Mouse (Mus musculus) forebrain, embryonic 12.5 days (tissue): ENCODE results near the gene Lrp1. TPM values are rescaled to one million over a fixed set of nuclear protein-coding genes. Genes with fewer than 3 reads are reported as not detected.

Experiments used
- ATAC-seq: fragments of 200-750 bp; cut with Nextera tagmentation; 2 replicates; pipeline ENCODE4 v1.8.0; 2017; ENCODE audit warnings: moderate TSS enrichment; ENCODE audit not compliant: low FRiP score
- H3K27ac ChIP-seq: fragments of 300-500 bp; sonication (generic); 2 replicates; pipeline ENCODE4 v1.5.1; 2016; ENCODE audit warnings: mild to moderate bottlenecking
- H3K27me3 ChIP-seq: fragments of 300-500 bp; sonication (generic); 2 replicates; pipeline ENCODE4 v1.6.1; 2016; ENCODE audit warnings: mild to moderate bottlenecking
- H3K36me3 ChIP-seq: fragments of 300-500 bp; sonication (generic); replicated peaks from 2 replicates; pipeline ENCODE4 v1.6.1; 2016; ENCODE audit warnings: mild to moderate bottlenecking
- H3K4me1 ChIP-seq: fragments of 300-500 bp; sonication (generic); 2 replicates; pipeline ENCODE4 v1.6.1; 2016
- H3K4me2 ChIP-seq: fragments of 300-500 bp; sonication (generic); 2 replicates; pipeline ENCODE4 v1.6.1; 2016; ENCODE audit warnings: mild to moderate bottlenecking, moderate library complexity
- H3K4me3 ChIP-seq: fragments of 300-500 bp; sonication (generic); replicated peaks from 2 replicates; pipeline ENCODE4 v1.5.1; 2016; ENCODE audit warnings: mild to moderate bottlenecking
- H3K9ac ChIP-seq: fragments of 300-500 bp; sonication (generic); 2 replicates; pipeline ENCODE4 v1.6.1; 2016; ENCODE audit warnings: mild to moderate bottlenecking
- H3K9me3 ChIP-seq: fragments of 300-500 bp; sonication (generic); 2 replicates; pipeline ENCODE4 v1.6.1; 2016
- WGBS: fragments of 180-500 bp; shearing (Covaris S2); methylation state at CpG from one replicate; pipeline ENCODE4 v1.1.7; 2016; 5-methylcytosine and 5-hydroxymethylcytosine counted together
- polyA plus RNA-seq: library from polyadenylated mRNA; unstranded; fragments of >200 nt; fragmentation: Nextera tagmentation; extraction: Ambion mirVana; gene quantifications from 2 replicates; pipeline ENCODE4 v1.2.1, GENCODE M21; 2016

The Lrp1 gene
- polyA plus RNA-seq, 1 experiment from 2014 or later: 81.8 TPM

DNA sequence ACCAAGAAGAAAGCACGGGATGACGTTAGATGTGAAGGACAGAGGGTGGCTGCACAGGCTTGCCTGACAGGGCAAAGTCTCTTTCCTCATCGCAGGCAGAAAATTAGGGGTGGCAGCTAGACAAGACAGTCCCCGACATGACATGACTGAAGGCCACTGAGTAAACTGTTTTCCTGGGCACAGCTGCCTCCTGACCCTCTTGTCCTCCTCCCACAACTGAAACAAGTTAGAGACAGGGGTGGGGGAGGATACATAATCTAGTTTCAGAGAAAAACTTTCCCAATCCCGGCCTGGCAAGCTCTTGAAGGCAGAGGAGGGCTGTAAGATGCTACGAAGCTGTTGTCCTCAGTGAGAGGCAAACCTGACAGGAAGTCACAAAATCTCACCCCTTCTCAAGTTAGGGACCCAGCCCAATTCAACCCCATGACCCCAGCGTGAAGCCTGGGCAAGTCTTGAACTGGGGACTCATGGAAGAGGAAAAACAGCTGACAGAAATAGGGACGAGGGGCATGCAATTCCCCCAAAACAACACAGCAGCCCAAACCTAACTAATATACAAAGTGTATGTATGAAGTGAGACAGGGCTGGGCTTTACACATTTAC, 1.7 kb downstream of the Lrp1 start:
- Histone ChIP-seq H3K4me2 (peak overlapping the region; percentile 65), H3K27me3 (no peaks in the 10 kb centered on the region), H3K9me3 (no peaks in the 10 kb centered on the region), H3K4me3 (peak overlapping the region; percentile 74), H3K36me3 (no peaks in the 10 kb centered on the region), H3K27ac (no peak overlapping the region), H3K9ac (peak overlapping the region; percentile 89), H3K4me1 (peaks cover 70% of the 10 kb centered on the region)
- 29% methylated on average over 8 of the region's 8 CpGs for WGBS
- ATAC-seq: no peak

DNA sequence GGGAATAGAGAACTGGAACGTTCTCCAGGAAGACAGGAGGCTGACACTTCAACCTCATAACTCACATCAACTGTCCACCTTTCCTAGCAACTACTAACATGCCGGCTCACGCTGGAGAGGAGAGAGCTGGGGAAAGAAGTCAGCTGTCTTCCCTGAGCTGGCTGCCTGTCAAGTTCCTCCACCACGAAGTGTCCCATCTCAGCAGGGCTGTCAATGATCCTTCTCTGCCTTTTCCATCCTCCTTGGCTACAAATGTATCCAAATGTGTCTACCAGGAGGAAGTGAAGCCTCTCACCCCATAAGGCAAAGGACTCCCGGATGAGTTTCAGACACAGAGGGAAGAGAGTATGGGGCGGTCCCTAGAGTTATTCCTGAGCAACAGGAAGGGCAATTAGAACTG, 2.8 kb downstream of the Lrp1 start:
- peak overlapping the region; percentile 7 for H3K4me3 ChIP-seq
- ATAC-seq: no peak
- H3K27ac ChIP-seq: no peak overlapping the region
- H3K27me3 ChIP-seq: no peaks in the 10 kb centered on the region
- no peaks in the 10 kb centered on the region for H3K36me3 ChIP-seq
- 56% methylated on average over 6 of the region's 6 CpGs for WGBS
- no peaks in the 10 kb centered on the region for H3K9me3 ChIP-seq
- H3K4me1 ChIP-seq: peaks cover 75% of the 10 kb centered on the region
- peak overlapping the region; percentile 17; the same call in 1 of the 2 replicates for H3K9ac ChIP-seq
- H3K4me2 ChIP-seq: peak overlapping the region; percentile 65

DNA sequence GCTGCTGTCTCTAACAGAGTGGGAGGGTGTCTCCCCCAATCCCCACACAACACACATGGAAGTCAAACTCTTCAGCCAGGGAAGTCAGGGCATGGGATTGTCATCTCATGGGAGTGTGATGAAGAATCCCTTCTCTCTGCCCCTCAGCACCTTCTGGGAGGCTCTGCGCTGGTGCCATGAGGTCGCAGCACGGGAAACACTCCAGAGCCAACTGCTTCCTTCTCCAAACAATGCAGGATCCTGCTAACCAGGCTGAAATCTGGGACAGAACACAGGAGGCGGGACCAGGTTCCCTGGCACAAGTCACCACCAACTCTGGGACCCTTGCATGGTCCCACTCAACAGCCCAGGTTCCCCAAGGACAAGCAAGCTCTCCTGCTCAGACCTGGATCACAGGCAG, 3.7 kb downstream of the Lrp1 start:
- Histone ChIP-seq H3K4me1 (peaks cover 73% of the 10 kb centered on the region), H3K4me2 (0 out of 2 replicates have a peak overlapping the region, but pooled peaks have one; percentile 6), H3K27ac (no peak overlapping the region), H3K27me3 (no peaks in the 10 kb centered on the region), H3K9me3 (no peaks in the 10 kb centered on the region), H3K9ac (peak overlapping the region; percentile 9; the same call in 1 of the 2 replicates), H3K4me3 (no peak overlapping the region), H3K36me3 (peaks cover 8% of the 10 kb centered on the region)
- no peak for ATAC-seq
- WGBS: 63% methylated on average over 4 of the region's 4 CpGs

DNA sequence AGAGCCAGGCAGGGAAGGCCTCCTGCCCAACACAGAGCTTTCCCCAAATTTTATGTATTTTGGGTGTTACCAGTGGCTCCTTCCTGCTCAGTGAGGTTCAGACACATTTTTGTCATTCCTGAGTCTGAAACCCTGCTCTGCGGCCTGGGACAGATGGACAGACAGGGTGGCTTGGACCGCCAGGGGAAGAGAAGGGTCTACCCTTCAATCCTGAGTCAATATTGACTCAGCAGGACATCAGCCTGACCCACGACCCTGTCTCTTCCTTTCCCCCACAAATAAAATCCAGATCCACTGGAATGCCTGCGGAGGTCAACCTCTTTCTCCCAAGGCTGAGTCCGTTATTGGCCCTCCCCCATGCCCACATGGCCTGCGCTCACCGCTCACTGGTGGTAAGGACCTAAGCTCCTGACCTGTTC, 4.7 kb downstream of the Lrp1 start:
- 50% methylated on average over 7 of the region's 7 CpGs for WGBS
- Histone ChIP-seq H3K27me3 (no peaks in the 10 kb centered on the region), H3K9me3 (no peaks in the 10 kb centered on the region), H3K27ac (peak overlapping the region; percentile 66; the same call in 1 of the 2 replicates), H3K4me1 (peaks cover 64% of the 10 kb centered on the region), H3K4me2 (no peak overlapping the region), H3K36me3 (peaks cover 18% of the 10 kb centered on the region), H3K9ac (no peak overlapping the region), H3K4me3 (no peak overlapping the region)
- no peak for ATAC-seq

DNA sequence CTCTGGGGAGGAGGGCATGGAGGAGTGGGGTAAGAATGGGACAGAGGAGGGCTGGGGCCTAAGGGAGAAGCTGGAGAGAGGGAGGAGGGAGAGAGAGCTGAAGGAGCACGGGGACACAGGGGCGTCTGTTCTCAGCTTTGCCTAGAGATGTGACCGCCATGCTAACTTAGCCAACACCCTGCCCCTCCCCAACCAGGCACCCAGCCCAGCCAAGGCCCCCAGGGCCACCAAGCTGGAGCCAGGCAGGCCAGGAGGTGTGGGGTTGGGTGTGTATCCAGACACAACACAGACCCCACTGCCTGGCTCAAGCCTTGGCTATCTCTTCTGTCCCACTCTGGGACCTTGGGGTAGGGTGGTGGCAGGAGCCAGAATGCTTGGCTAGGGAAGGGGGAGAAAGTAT, 5.4 kb downstream of the Lrp1 start:
- H3K9ac ChIP-seq: no peak overlapping the region
- H3K4me1 ChIP-seq: peaks cover 64% of the 10 kb centered on the region
- H3K4me2 ChIP-seq: 0 out of 2 replicates have a peak overlapping the region, but pooled peaks have one; percentile 8
- no peak for ATAC-seq
- no peaks in the 10 kb centered on the region for H3K27me3 ChIP-seq
- no peaks in the 10 kb centered on the region for H3K9me3 ChIP-seq
- H3K36me3 ChIP-seq: peaks cover 22% of the 10 kb centered on the region
- no peak overlapping the region for H3K4me3 ChIP-seq
- WGBS: 60% methylated on average over 3 of the region's 3 CpGs
- H3K27ac ChIP-seq: peak overlapping the region; percentile 66

DNA sequence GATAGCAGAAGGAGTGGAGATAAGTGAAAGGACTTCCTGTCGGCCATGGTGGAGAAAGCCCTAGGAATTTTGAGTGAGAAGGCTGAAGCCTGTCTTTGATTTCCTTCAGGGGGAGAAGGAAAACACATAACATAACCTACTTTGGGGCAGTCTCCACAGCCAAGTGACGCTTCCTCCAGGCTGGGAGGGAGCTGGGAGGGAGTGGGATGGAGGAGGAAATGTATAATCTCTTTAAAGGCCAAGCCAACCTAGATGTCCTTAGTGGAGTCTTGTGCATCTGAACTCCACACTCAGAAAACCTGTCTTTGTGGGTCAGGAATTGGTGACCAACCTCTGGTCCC, 5.9 kb downstream of the Lrp1 start:
- ATAC-seq: no peak
- H3K36me3 ChIP-seq: peaks cover 28% of the 10 kb centered on the region
- H3K27ac ChIP-seq: peak overlapping the region; percentile 66
- no peaks in the 10 kb centered on the region for H3K27me3 ChIP-seq
- H3K4me3 ChIP-seq: no peak overlapping the region
- peaks cover 63% of the 10 kb centered on the region for H3K4me1 ChIP-seq
- H3K4me2 ChIP-seq: peak overlapping the region; percentile 15; the same call in 1 of the 2 replicates
- 38% methylated on average over 2 of the region's 2 CpGs for WGBS
- H3K9me3 ChIP-seq: no peaks in the 10 kb centered on the region
- no peak overlapping the region for H3K9ac ChIP-seq

DNA sequence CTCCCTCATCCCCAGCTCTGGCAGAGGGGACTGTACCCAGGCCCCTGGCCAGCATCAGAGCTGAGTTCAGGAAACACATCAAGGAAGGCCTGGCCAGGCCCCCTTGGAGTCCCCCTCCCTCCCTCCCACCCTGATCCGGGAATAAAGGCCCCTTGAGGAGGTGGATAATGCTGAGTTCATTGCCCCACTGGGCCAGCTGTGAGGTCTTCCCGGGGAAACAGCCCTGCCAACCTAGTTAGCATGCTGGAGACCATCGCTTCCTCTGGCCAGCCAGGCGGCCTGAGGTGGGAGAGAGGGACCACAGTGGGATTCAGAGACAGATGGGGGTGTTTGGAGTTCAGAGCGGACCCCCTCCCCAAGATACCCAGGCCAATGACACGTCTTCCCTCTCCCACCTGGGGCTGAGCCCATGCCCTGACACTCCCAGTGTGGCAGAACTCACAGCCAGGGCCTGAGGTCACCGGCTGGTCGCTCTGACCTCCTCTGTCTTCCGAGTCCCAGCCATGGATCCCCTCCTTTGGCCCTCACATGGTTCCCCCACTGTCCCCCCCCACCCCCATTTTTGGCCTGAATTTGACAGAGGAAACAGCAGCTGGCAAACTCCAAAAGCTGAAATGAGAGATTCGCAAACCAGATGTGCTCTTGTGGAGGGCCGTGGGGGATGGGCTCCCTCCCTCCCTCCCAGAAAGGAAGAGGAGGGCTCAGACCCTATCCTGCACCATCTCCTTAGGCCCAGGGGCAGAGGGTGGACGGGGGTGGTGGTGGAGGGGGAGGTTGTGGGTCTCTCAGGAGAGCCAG, 6.5 kb downstream of the Lrp1 start:
- Histone ChIP-seq H3K27me3 (no peaks in the 10 kb centered on the region), H3K4me3 (no peak overlapping the region), H3K9ac (peak overlapping the region; percentile 40), H3K4me2 (peak overlapping the region; percentile 15), H3K27ac (peak overlapping the region; percentile 66), H3K36me3 (peaks cover 34% of the 10 kb centered on the region), H3K4me1 (peaks cover 57% of the 10 kb centered on the region), H3K9me3 (no peaks in the 10 kb centered on the region)
- peak; percentile 21; the same call in 1 of the 2 replicates for ATAC-seq
- 24% methylated on average over 12 of the region's 12 CpGs for WGBS

DNA sequence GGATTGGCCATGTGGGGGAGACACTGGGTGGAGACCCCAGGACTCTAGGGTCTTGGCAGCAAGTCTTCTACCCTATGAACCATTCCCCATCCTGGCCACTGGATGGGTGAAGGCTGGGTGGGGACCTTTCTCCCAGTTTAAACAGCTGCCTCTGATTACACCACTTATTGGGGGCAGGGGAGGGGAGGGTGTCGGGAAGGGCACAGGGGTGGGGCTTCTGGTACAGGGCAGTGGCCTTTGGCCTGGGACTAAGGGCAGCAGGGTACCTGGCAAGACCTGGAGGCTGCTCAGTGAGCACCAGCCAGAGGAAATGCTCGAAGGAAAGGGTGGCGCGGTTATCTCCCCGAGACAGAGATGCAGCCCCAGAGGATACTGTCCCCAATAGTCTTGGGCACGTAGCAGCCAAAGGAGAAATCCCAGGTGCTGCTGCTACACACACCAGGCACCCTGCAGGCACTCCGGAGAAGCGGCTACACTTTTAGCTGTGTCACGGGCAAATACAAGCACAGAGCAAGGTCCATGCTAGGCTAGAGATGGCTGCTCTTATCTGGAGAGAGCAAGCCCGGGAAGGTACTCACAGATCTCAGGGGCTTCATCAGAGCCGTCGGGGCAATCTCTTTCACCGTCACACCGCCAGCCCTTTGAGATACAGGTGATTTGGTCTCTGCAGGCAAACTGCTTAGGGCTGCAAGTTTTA, 8.7 kb downstream of the Lrp1 start:
- Histone ChIP-seq H3K36me3 (peaks cover 56% of the 10 kb centered on the region), H3K4me1 (peaks cover 35% of the 10 kb centered on the region)
- WGBS: 89% methylated on average over 14 of the region's 14 CpGs

DNA sequence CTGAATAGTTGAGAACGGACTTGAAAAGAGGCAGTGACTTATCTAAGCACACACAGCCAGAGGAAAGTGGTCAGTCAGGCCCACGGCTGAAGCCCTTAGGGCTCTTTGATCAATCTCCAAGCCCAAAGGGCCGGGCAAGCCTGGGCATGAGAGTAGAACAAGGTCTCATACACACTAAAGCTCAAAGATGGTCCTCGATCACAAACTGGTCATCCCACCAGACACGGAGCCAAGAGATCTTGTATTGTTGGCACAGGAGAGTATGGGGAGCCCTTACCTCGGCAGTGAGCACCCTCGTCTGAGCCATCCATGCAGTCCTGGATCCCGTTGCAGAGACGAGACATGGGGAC, 10.9 kb downstream of the Lrp1 start:
- Histone ChIP-seq H3K27ac (no peak overlapping the region), H3K4me2 (no peak overlapping the region), H3K4me3 (no peak overlapping the region), H3K36me3 (peaks cover 77% of the 10 kb centered on the region), H3K27me3 (no peaks in the 10 kb centered on the region), H3K4me1 (peaks cover 14% of the 10 kb centered on the region), H3K9ac (no peak overlapping the region), H3K9me3 (no peaks in the 10 kb centered on the region)
- 93% methylated on average over 9 of the region's 9 CpGs for WGBS
- ATAC-seq: no peak

More for the DNA sequence above, 8.7 kb downstream of the Lrp1 start:
- ATAC-seq: no peak
- H3K4me3 ChIP-seq: no peak overlapping the region
- no peaks in the 10 kb centered on the region for H3K27me3 ChIP-seq
- H3K9ac ChIP-seq: no peak overlapping the region
- no peak overlapping the region for H3K27ac ChIP-seq
- no peak overlapping the region for H3K4me2 ChIP-seq
- H3K9me3 ChIP-seq: no peaks in the 10 kb centered on the region

DNA sequence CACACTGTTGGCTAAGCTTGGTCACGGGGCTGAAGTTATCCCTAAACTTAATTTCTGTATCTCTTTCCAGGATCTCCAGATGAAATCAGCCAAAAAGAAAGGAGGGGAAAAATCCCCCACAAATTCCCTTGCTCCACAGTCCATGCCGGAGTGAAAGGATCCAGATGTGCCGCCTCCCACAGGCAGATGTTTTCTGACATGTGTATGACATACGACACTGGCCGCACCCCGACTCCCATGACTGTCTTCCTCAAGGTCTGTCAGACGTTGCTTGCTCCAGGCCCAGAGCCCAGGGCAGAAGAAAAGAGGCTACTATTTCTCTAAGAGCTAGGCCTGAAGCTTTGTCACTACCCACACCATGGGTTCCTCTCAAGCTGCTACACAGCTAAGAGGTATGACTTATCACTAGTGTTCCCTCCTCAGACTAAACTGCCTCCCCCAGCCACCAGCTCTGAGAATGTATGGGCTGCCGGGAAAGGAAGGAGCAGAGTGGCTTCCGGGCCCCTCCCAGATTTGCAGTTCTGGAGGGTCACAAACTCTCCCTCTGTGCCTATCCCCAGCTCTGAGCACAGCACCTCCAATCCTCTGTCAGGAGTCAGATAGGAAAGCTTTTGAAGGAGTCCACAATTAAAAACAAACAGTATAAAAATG, 11.4 kb downstream of the Lrp1 start:
- Histone ChIP-seq H3K4me1 (peaks cover 8% of the 10 kb centered on the region), H3K9me3 (no peaks in the 10 kb centered on the region), H3K4me3 (no peak overlapping the region), H3K27me3 (no peaks in the 10 kb centered on the region), H3K4me2 (no peak overlapping the region), H3K36me3 (peaks cover 82% of the 10 kb centered on the region), H3K9ac (no peak overlapping the region), H3K27ac (no peak overlapping the region)
- no peak for ATAC-seq
- WGBS: 87% methylated on average over 9 of the region's 9 CpGs

DNA sequence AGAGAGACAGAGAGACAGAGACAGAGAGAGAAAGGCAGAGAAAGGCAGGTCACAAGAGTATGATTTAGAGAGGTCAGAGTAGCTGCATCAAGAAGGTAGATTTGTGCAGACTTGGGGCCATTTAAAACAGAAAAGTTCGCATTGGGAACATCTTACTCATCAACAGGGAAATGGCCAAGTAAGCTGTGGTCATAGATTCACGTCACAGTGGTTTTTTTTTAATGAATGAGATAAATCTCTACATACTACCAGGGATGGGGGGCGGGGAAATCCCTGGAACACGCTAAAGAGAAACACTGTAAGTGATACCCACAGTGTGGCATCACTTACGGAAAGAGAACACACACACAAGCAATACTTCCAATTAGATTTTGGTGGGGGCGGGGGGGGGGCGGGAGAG, 13.9 kb downstream of the Lrp1 start:
- Histone ChIP-seq H3K4me2 (no peak overlapping the region), H3K4me3 (no peak overlapping the region), H3K36me3 (peaks cover 96% of the 10 kb centered on the region), H3K9me3 (no peaks in the 10 kb centered on the region), H3K9ac (no peak overlapping the region), H3K27me3 (no peaks in the 10 kb centered on the region), H3K4me1 (no peaks in the 10 kb centered on the region; the same call in 1 of the 2 replicates), H3K27ac (no peak overlapping the region)
- no peak for ATAC-seq
- 91% methylated on average over 7 of the region's 7 CpGs for WGBS

DNA sequence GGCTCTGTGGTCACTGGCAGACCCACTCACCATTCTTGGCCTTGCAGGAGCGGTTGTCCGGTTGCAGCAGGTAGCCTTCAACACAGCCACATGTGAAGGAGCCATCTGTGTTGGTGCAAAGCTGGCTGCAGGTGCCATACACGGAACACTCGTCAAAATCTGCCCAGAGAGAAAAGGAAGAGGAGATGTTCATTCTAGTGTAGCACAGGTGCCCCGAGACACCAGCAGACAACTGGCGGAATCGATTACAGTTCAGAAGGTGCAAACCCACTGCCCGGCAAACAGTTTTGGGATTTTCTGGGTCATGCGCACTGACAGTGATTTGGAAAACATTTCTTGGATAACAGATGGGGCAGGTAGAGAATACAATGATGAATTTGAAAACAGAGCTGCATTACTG, 15.2 kb downstream of the Lrp1 start:
- H3K27me3 ChIP-seq: no peaks in the 10 kb centered on the region
- H3K9me3 ChIP-seq: no peaks in the 10 kb centered on the region
- no peaks in the 10 kb centered on the region; the same call in 1 of the 2 replicates for H3K4me1 ChIP-seq
- no peak overlapping the region for H3K4me2 ChIP-seq
- no peak for ATAC-seq
- no peak overlapping the region for H3K9ac ChIP-seq
- H3K4me3 ChIP-seq: no peak overlapping the region
- peaks cover 99% of the 10 kb centered on the region for H3K36me3 ChIP-seq
- H3K27ac ChIP-seq: no peak overlapping the region
- 93% methylated on average over 9 of the region's 9 CpGs for WGBS
